Mouse (Mus musculus): ENCODE measurements around the gene Ascl2.

Gene Ascl2

GRCm38 (mm10) chr7:142968809-142969511, at the start of gene Ascl2:
Ascl2 (minus strand) TSS chr7:142969264.
- DNase-seq = peak in 1 of 2 experiments; percentile 3

- no peak for DNase-seq
Observed at GRCm38 (mm10) chr7:143017181-143017580, 48.1 kb upstream of the Ascl2 start.

- DNase-seq = no peak
Observed at GRCm38 (mm10) chr7:143016424-143017142, 47.5 kb upstream of the Ascl2 start.

- DNase-seq = peak in 1 of 2 experiments; percentile 27
Observed at GRCm38 (mm10) chr7:143015755-143016423, 46.8 kb upstream of the Ascl2 start.

GRCm38 (mm10) chr7:143014862-143015659, 46.0 kb upstream of the Ascl2 start:
- DNase-seq = peak; percentile 39 to 69

GRCm38 (mm10) chr7:143013420-143014178, 44.5 kb upstream of the Ascl2 start:
- peak; percentile 87 to 93 for DNase-seq

- DNase-seq = peak in 1 of 2 experiments; percentile 35
Observed at GRCm38 (mm10) chr7:143012230-143012875, 43.3 kb upstream of the Ascl2 start.

- DNase-seq = no peak
Observed at GRCm38 (mm10) chr7:143011226-143011625, 42.2 kb upstream of the Ascl2 start.

GRCm38 (mm10) chr7:143009996-143010395, 40.9 kb upstream of the Ascl2 start:
- DNase-seq = no peak

GRCm38 (mm10) chr7:143008996-143009665, 40.1 kb upstream of the Ascl2 start:
- no peak for DNase-seq

- DNase-seq = no peak
Observed at GRCm38 (mm10) chr7:143008370-143008926, 39.4 kb upstream of the Ascl2 start.

GRCm38 (mm10) chr7:143007599-143008369, 38.7 kb upstream of the Ascl2 start:
- DNase-seq = peak; percentile 94 to 97

GRCm38 (mm10) chr7:143006756-143007598, 37.9 kb upstream of the Ascl2 start:
- no peak for DNase-seq

GRCm38 (mm10) chr7:143006097-143006755, 37.2 kb upstream of the Ascl2 start:
- no peak for DNase-seq

GRCm38 (mm10) chr7:143005344-143006096, 36.5 kb upstream of the Ascl2 start:
- DNase-seq = no peak

- no peak for DNase-seq
Observed at GRCm38 (mm10) chr7:143004727-143005343, 35.8 kb upstream of the Ascl2 start, which contains the start of gene Tspan32. Tspan32 (plus strand) TSS chr7:143005046.

- peak in 1 of 2 experiments; percentile 16 for DNase-seq
Observed at GRCm38 (mm10) chr7:143002679-143003078, 33.6 kb upstream of the Ascl2 start.
